Mouse (Mus musculus): ENCODE measurements at regions not wholly inside any gene's neighbourhood (a gene's known extent, or its start where the extent isn't known, plus 50 kb on each side); places are given as distances from the start of the nearest gene placed in this dataset.

- 57% methylated on average over 12 of the region's 12 CpGs for WGBS
- no peak for DNase-seq (ENCODE audit: low read depth, low spot score)
Observed at GRCm38 (mm10) chr14:100461141-100462043, 176.9 kb upstream of the Klf12 start.

GRCm38 (mm10) chr14:100459601-100460290 lies 175.3 kb upstream of the Klf12 start:
- no peak for DNase-seq (ENCODE audit: low read depth, low spot score)
- 28% methylated on average over 8 of the region's 8 CpGs for WGBS

GRCm38 (mm10) chr14:100458727-100459447 lies 174.4 kb upstream of the Klf12 start:
- WGBS: 16% methylated on average over 9 of the region's 9 CpGs
- peak; percentile 29 for DNase-seq (ENCODE audit: low read depth, low spot score)

GRCm38 (mm10) chr14:100457870-100458726 lies 173.6 kb upstream of the Klf12 start:
- no peak for DNase-seq (ENCODE audit: low read depth, low spot score)
- 43% methylated on average over 7 of the region's 7 CpGs for WGBS

- WGBS: 87% methylated on average over 1 of the region's 1 CpGs
Observed at GRCm38 (mm10) chr14:100446130-100446529, 161.7 kb upstream of the Klf12 start.

GRCm38 (mm10) chr14:100444848-100445247 lies 160.4 kb upstream of the Klf12 start:
- DNase-seq (ENCODE audit: low read depth, low spot score): no peak
- WGBS: 70% methylated on average over 3 of the region's 3 CpGs

More at GRCm38 (mm10) chr14:100446130-100446529, 161.7 kb upstream of the Klf12 start:
- DNase-seq (ENCODE audit: low read depth, low spot score): no peak

- WGBS: 71% methylated on average over 2 of the region's 2 CpGs
Observed at GRCm38 (mm10) chr14:100444099-100444498, 159.6 kb upstream of the Klf12 start.

GRCm38 (mm10) chr14:100437552-100437951 lies 153.1 kb upstream of the Klf12 start:
- 84% methylated on average over 1 of the region's 1 CpGs for WGBS

More at GRCm38 (mm10) chr14:100444099-100444498, 159.6 kb upstream of the Klf12 start:
- no peak for DNase-seq (ENCODE audit: low read depth, low spot score)

GRCm38 (mm10) chr14:100429662-100430061 lies 145.2 kb upstream of the Klf12 start:
- DNase-seq (ENCODE audit: low read depth, low spot score): no peak
- 95% methylated on average over 4 of the region's 4 CpGs for WGBS

More at GRCm38 (mm10) chr14:100437552-100437951, 153.1 kb upstream of the Klf12 start:
- DNase-seq (ENCODE audit: low read depth, low spot score): no peak

- 60% methylated on average over 7 of the region's 7 CpGs for WGBS
- DNase-seq (ENCODE audit: low read depth, low spot score): no peak
Observed at GRCm38 (mm10) chr14:100426399-100426798, 141.9 kb upstream of the Klf12 start.

- WGBS: 52% methylated on average over 4 of the region's 4 CpGs
Observed at GRCm38 (mm10) chr14:100423790-100424189, 139.3 kb upstream of the Klf12 start.

GRCm38 (mm10) chr14:100421666-100422065 lies 137.2 kb upstream of the Klf12 start:
- DNase-seq (ENCODE audit: low read depth, low spot score): no peak
- WGBS: 70% methylated on average over 4 of the region's 4 CpGs

More at GRCm38 (mm10) chr14:100423790-100424189, 139.3 kb upstream of the Klf12 start:
- no peak for DNase-seq (ENCODE audit: low read depth, low spot score)

- WGBS: 39% methylated on average over 4 of the region's 4 CpGs
- DNase-seq (ENCODE audit: low read depth, low spot score): no peak
Observed at GRCm38 (mm10) chr14:100415099-100415498, 130.6 kb upstream of the Klf12 start.

- peak; percentile 16 for DNase-seq (ENCODE audit: low read depth, low spot score)
- WGBS: 19% methylated on average over 1 of the region's 1 CpGs
Observed at GRCm38 (mm10) chr14:100412211-100412610, 127.7 kb upstream of the Klf12 start.

GRCm38 (mm10) chr14:100397191-100397590 lies 112.7 kb upstream of the Klf12 start:
- 74% methylated on average over 5 of the region's 5 CpGs for WGBS
- DNase-seq (ENCODE audit: low read depth, low spot score): no peak

- WGBS: 58% methylated on average over 8 of the region's 8 CpGs
- DNase-seq (ENCODE audit: low read depth, low spot score): no peak
Observed at GRCm38 (mm10) chr14:100375218-100375983, 90.9 kb upstream of the Klf12 start.

GRCm38 (mm10) chr14:100374494-100375217 lies 90.2 kb upstream of the Klf12 start:
- no peak for DNase-seq (ENCODE audit: low read depth, low spot score)
- 75% methylated on average over 18 of the region's 18 CpGs for WGBS
